Mouse (Mus musculus): ENCODE results near the gene Myo1e.

Myo1e gene

GRCm38 (mm10) chr9:70379502-70380467 lies 172.6 kb downstream of the Myo1e start:
- no peak for DNase-seq

GRCm38 (mm10) chr9:70382091-70382490 lies 174.9 kb downstream of the Myo1e start:
- no peak for DNase-seq

- no peak for DNase-seq
Observed at GRCm38 (mm10) chr9:70383750-70384149, 176.6 kb downstream of the Myo1e start.

- DNase-seq: no peak
Observed at GRCm38 (mm10) chr9:70384494-70384893, 177.3 kb downstream of the Myo1e start.

- DNase-seq: no peak
Observed at GRCm38 (mm10) chr9:70384958-70385728, 178.0 kb downstream of the Myo1e start.

GRCm38 (mm10) chr9:70387410-70388119 lies 180.4 kb downstream of the Myo1e start:
- DNase-seq: no peak

GRCm38 (mm10) chr9:70389548-70389947 lies 182.4 kb downstream of the Myo1e start:
- DNase-seq: peak in 1 of 2 experiments; percentile 13

- no peak for DNase-seq
Observed at GRCm38 (mm10) chr9:70391042-70391441, 183.9 kb downstream of the Myo1e start.

GRCm38 (mm10) chr9:70391660-70392562 lies 184.8 kb downstream of the Myo1e start:
- DNase-seq: no peak

- peak; percentile 29 to 46 for DNase-seq
Observed at GRCm38 (mm10) chr9:70392563-70392907, 185.4 kb downstream of the Myo1e start.

- DNase-seq: peak in 1 of 2 experiments; percentile 11
Observed at GRCm38 (mm10) chr9:70395617-70396016, 188.5 kb downstream of the Myo1e start.

- no peak for DNase-seq
Observed at GRCm38 (mm10) chr9:70396083-70396482, 188.9 kb downstream of the Myo1e start.

GRCm38 (mm10) chr9:70401937-70402539 lies 194.9 kb downstream of the Myo1e start:
- DNase-seq: no peak

GRCm38 (mm10) chr9:70406596-70406995 lies 199.4 kb downstream of the Myo1e start:
- no peak for DNase-seq

GRCm38 (mm10) chr9:70408791-70409190 lies 201.6 kb downstream of the Myo1e start:
- DNase-seq: peak in 1 of 2 experiments; percentile 19

- DNase-seq: no peak
Observed at GRCm38 (mm10) chr9:70409743-70410142, 202.6 kb downstream of the Myo1e start.

- no peak for DNase-seq
Observed at GRCm38 (mm10) chr9:70410668-70411067, 203.5 kb downstream of the Myo1e start.

GRCm38 (mm10) chr9:70413038-70413437 lies 205.9 kb downstream of the Myo1e start:
- DNase-seq: no peak

- no peak for DNase-seq
Observed at GRCm38 (mm10) chr9:70416412-70416811, 209.3 kb downstream of the Myo1e start.

- peak; percentile 75 to 86 for DNase-seq
Observed at GRCm38 (mm10) chr9:70421257-70422056, 214.3 kb downstream of the Myo1e start, which contains the start of gene Ccnb2. Gene Ccnb2 (minus strand): TSS chr9:70421547.

All from cerebellum, postnatal 25 days (tissue).